Mouse (Mus musculus): ENCODE measurements around the gene Gm20696. TPM values are rescaled to one million over a fixed set of nuclear protein-coding genes. Genes with fewer than 3 reads are reported as not detected.
A peak's percentile ranks its signal among the peaks of the same experiment; 100 is the strongest.

Gene Gm20696
- total RNA-seq, 2 experiments from 2014 or later: 1.2 to 1.3 TPM

- no peak for DNase-seq
- intact Hi-C loops (cut with DNase I): no loop called here
- Histone ChIP-seq H3K27ac (no peak overlapping the region), H3K4me3 (no peak overlapping the region)
- no peak for TF ChIP-seq CTCF (IDR thresholded peaks at IDR 0.05)
Observed at GRCm38 (mm10) chr6:99420666-99421065, 245.9 kb downstream of the Gm20696 start.

DNA sequence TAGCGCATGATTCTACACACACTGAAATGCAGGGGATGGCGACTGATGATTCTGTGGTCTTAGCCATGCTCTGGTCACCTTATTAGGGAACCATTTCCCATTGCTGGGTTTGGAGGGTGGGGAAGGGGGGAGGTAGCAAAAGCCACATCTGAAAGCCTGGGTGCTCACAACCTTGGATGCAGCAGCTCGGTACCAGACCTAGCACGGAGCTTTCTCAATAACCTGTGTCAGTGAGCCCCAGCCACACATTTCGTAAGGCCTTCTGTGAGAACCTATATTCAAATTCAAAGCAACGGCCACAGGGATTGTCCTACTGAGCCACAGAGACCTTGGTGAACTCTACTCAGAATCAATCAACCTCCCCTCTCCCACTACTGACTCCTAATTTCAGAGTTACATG lies 254.0 kb downstream of the Gm20696 start:
- Histone ChIP-seq H3K27ac (no peak overlapping the region), H3K4me3 (no peak overlapping the region)
- no peak for TF ChIP-seq CTCF (IDR thresholded peaks at IDR 0.05)
- DNase-seq: no peak
- intact Hi-C loops (cut with DNase I): no loop called here

DNA sequence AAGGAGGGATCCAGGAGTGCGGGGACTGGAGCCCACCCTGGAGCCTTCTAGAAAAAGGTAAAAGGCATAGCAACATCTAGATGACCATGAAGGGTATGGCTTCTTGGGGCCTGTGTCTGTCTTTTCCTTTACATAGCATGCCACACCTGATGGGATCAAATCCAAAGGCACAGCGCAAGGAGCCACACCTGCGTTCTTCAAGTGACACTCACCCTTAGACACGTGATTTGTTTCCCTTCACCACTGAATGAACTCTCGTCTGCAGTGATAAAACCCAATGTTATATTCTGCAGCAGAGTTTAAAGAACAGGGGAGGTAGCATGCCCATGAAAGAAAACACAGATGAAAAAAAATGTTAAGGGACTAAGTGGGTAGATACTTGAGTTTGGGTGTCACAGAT lies 257.0 kb downstream of the Gm20696 start:
- no peak for DNase-seq
- Histone ChIP-seq H3K4me3 (no peak overlapping the region), H3K27ac (no peak overlapping the region)
- intact Hi-C loops (cut with DNase I): no loop called here
- no peak for TF ChIP-seq CTCF (IDR thresholded peaks at IDR 0.05)

- Histone ChIP-seq H3K4me3 (no peak overlapping the region), H3K27ac (no peak overlapping the region)
- intact Hi-C loops (cut with DNase I): no loop called here
- DNase-seq: no peak
- no peak for TF ChIP-seq CTCF (IDR thresholded peaks at IDR 0.05)
Observed at GRCm38 (mm10) chr6:99408880-99409279, 257.7 kb downstream of the Gm20696 start.

DNA sequence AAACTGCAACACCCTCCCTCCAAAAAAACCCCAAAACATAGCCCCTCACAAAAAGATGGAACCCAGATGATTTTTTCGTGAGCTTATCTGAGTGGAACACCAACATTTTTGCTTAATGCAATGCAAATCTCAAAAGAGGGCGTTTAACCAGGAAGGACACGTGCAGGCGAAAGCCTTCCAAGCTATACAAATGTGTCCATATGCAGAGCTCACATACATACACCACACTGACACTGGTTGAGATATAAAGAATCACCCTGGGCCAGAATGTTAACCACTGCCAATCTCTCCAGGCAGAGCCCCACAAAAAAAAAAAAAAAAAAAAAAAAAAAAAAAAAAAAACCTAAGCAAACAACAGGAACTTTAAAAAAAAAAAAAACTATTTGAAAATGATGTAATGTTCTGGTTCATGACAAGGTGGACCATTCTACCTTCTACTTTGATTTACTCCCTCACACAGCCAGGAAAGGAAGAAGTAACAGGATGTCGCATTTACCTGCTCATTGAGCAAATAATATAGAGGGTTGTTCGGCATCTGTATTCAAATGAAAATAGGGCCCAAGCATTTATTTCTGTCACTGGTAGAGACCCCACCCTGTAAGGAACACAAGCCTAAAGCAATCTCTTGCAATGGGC lies 262.7 kb downstream of the Gm20696 start:
- Histone ChIP-seq H3K27ac (no peak overlapping the region), H3K4me3 (no peak overlapping the region)
- DNase-seq: no peak
- intact Hi-C loops (cut with DNase I): no loop called here
- no peak for TF ChIP-seq CTCF (IDR thresholded peaks at IDR 0.05)

- H3K4me3 ChIP-seq: no peak overlapping the region
- DNase-seq: no peak
- H3K27ac ChIP-seq: no peak overlapping the region
- intact Hi-C loops (cut with DNase I): no loop called here
- no peak for TF ChIP-seq CTCF (IDR thresholded peaks at IDR 0.05)
Observed at GRCm38 (mm10) chr6:99402941-99403340, 263.7 kb downstream of the Gm20696 start.

DNA sequence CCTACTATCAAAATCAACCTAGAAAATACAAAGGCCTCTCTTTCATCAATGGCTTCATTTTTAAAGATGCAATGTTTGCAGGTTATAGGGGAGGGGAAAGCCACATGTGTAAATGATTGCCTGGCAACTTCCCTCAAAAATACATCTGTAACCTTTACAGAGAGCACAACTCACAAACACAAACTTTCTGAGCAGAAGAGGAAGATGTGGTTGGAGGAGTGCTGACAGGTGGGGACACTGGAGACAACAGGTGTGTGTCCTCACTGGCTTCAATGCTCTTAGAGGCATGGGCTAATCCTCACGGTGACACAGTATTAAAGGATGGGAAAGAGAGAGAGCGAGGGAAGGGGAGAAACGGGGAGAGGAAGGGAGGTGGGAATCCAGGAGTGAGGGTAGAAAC lies 264.2 kb downstream of the Gm20696 start:
- intact Hi-C loops (cut with DNase I): no loop called here
- no peak for DNase-seq
- no peak for TF ChIP-seq CTCF (IDR thresholded peaks at IDR 0.05)
- Histone ChIP-seq H3K4me3 (no peak overlapping the region), H3K27ac (no peak overlapping the region)

GRCm38 (mm10) chr6:99401801-99402200 lies 264.8 kb downstream of the Gm20696 start:
- intact Hi-C loops (cut with DNase I): no loop called here
- TF ChIP-seq CTCF (IDR thresholded peaks at IDR 0.05): no peak
- no peak overlapping the region for H3K4me3 ChIP-seq
- DNase-seq: no peak
- no peak overlapping the region for H3K27ac ChIP-seq

GRCm38 (mm10) chr6:99401211-99401610 lies 265.4 kb downstream of the Gm20696 start:
- DNase-seq: no peak
- no peak overlapping the region for H3K27ac ChIP-seq
- no peak overlapping the region for H3K4me3 ChIP-seq
- intact Hi-C loops (cut with DNase I): no loop called here
- TF ChIP-seq CTCF (IDR thresholded peaks at IDR 0.05): no peak

- TF ChIP-seq CTCF (IDR thresholded peaks at IDR 0.05): no peak
- intact Hi-C loops (cut with DNase I): no loop called here
- no peak overlapping the region for H3K27ac ChIP-seq
- no peak overlapping the region for H3K4me3 ChIP-seq
- DNase-seq: no peak
Observed at GRCm38 (mm10) chr6:99395745-99396144, 270.9 kb downstream of the Gm20696 start.

DNA sequence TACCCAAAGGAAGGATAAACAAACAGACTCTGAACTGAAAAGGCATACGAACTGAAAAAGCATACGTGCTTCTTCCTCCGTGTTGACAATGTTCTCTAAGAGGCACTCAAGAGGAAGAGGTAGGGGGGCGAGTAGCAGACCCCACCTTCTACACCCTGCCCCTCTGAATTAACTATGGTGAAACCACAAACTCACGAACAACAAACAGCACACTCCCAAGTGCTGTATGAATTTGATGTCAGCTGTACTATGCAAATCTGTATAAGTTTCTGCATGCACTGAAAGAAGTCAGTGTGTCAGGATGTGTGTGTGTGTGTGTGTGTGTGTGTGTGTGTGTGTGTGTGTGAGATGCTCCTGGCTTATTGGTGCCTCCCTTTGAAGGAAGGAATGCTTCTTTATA lies 271.8 kb downstream of the Gm20696 start:
- DNase-seq: no peak
- no peak overlapping the region for H3K27ac ChIP-seq
- intact Hi-C loops (cut with DNase I): no loop called here
- TF ChIP-seq CTCF (IDR thresholded peaks at IDR 0.05): no peak
- no peak overlapping the region for H3K4me3 ChIP-seq

DNA sequence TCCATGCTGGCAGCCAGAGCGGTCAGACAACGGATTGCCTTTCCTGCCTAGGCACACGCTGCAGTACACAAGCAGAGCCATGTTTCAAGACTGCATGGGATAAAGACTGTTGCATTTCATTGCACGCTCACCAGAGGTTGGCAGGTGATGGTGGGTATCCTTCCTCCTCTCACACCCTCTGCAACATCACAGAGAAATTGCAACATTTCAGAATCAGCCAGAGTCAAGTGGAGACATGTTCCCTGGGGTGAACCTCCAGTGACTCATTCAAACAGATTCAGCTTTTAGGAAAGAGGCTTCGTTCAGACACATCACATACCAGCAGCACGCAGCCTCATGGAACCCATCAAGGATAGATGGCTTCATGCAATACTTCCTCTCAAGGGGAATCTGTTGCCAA lies 274.1 kb downstream of the Gm20696 start:
- intact Hi-C loops (cut with DNase I): no loop called here
- H3K27ac ChIP-seq: no peak overlapping the region
- no peak for DNase-seq
- no peak overlapping the region for H3K4me3 ChIP-seq
- TF ChIP-seq CTCF (IDR thresholded peaks at IDR 0.05): no peak

- Histone ChIP-seq H3K27ac (peak overlapping the region; percentile 67), H3K4me3 (no peak overlapping the region)
- peak; percentile 38 for DNase-seq
- intact Hi-C loops (cut with DNase I): loop anchor here (5.0 kb wide), 1 partner anchor 133 kb away; the partner anchor contains the start of gene Foxp1
- no peak for TF ChIP-seq CTCF (IDR thresholded peaks at IDR 0.05)
Observed at GRCm38 (mm10) chr6:99388741-99389675, 277.6 kb downstream of the Gm20696 start.
